Mouse (Mus musculus) c-Kit-positive CD71-positive TER-119-positive erythroid progenitor cells, embryonic 14.5 days (primary cell): Measurements from ENCODE around the gene Nipal3.

ENCODE experiments used
- DNase-seq: peaks from one replicate; pipeline ENCODE4 v3.0.0-alpha.2; 2013; ENCODE audit warnings: low spot score

The Nipal3 gene

DNA sequence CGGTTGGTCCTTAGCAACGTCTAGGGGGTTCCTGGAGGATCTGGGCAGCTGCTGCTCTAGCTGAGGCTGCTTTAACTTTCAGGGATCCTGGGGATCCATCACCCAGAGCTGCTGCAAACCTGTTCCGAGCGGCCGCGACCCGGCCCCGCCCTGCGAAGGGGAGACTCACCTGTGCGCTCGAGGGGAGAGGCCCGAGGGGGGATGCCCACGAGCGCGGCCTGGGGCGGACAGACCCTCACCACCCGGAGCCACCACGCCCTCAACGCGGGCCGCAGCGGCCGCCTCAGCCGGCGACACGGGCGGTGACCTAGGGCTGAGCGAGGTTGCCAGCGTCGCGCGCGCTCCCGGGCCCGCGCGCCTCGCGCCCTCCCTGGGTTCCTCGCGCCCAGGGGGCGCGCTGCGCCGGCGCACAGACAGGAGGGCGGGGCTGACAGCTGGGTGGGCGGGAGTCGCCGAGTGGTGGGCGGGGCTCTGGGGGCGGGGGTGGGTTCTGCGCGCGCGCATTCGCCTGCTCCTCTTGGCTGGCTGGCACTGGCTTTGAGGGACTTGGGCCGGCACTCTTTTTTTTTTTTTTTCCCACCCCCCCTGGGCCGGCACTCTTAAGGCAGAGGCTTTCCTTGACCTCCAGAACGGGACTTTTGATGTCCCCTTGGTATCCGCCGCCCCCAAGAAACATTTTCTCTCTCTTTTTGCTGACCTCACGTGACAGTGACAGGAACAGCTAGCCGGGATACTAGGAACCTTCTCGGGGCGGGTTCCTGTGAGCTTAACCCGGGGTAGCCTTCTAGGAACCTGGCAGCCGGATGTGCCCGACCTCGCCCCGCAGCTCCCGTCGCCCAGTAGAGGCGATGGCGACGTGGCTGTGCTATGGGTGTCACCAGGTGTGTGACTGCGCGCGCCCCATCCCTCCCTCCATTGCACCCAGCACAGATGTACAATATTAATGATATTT lies 61.1 kb downstream of the Nipal3 start, which contains the start of gene Rcan3:
Rcan3 (minus strand) TSS at position 411 of the 952 bp plus-strand sequence.
- peak; percentile 84 for DNase-seq

DNA sequence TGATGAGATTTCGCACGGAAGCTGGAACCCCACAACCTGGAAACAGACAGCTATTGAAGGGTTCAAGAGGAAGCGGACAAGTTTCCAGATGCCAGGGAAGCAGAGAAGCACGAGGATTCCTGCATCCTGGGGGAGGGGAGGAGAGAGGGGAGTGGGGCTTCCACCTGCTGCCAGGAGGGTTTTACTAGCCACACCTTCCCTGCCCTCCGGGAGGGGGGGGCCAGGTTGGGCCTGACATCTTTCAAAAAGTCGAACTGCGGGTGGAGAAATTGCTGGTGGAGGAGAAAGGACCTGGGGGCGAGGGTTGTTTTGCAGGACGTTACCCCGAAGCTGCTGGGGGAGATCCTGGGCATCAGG lies 61.8 kb downstream of the Nipal3 start:
- DNase-seq: no peak

DNA sequence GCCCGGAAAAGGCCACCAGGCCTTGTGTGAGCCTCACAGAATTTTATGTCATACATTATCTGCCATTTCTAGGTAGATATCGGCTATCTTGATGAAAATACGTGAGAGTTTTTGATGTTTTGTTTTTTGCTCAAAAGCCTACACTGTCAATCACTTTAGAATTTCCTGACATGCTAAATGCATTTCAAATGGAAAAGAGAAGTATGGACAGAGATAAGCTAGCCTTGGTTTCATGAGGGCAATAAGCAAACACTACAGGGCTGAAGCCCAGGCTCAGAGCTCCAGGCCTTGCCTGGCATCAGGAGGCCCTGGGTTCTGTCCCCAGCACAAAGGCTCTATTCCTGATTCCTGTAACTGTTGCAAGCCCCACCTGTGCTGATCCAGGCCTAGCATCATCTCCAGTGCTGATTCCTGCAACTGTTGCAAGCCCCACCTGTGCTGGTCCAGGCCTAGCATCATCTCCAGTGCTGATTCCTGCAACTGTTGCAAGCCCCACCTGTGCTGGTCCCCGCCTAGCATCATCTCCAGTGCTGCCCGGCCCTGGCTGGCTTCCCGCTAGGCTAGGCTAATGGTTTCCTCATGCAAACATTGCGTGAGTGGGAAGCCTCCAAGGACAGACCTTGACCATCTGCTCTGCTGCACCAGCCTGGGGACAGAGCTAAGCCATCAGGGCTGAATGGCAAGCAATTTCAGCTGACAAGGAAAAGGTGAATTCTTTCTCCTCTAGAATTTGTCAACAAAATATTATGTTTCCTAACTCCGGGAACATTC lies 64.7 kb downstream of the Nipal3 start:
- DNase-seq: no peak

DNA sequence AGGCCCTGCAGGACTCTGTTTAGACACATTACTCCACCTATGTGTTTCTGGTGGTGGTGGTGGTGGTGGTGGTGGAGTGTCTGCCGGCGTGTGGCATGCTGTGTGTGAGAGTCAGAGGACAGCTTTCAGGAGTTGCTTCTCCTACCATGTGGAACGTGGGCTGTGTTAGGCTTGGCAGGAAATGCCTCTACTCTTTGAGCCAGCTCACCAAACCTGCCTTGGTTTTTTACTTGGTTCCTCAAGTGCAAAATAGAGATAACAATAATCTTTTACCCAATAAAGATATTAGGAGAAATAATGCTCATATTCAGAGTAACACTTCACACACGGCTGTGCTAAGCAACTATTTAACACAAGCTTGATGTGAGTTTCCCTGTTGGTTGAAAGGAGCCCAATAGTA lies 65.5 kb downstream of the Nipal3 start:
- DNase-seq: no peak

DNA sequence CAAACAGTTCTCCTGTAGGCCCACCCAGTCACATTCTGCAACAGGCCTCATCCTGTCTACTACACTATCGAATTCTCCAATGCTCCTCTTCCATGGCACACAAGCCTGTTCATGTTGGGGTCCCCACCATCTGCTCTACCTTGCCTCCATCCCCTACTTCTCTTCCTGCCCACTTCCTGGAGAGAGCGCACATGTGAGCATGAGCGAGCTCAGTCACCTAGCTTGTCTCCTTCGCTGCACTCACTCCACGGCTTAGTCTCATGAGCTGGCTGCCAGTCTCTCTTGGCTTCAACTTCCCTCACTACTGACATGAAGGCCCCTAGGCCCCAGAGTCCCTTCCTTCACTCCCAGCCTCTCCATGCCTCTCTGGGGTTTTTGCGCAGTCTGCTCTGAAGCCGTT lies 68.3 kb downstream of the Nipal3 start:
- DNase-seq: no peak

DNA sequence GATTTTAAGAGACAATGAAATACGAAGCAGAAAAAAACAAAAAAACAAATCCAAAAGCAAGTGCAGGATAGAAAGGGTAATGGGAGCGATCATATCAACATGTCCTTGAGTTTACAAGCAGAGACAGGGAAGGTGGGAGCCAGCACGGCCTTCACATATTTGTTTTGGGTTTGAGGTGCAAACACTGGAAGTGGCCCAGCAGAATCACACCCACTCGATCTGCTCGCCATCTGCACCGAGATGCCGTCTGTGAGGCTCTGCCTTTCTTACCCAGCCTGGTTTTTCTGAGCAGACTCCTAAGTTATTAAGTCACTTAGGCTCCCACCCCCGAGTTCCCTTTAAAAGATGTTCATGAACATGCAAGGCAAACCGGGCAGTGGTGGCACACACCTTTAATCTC lies 69.2 kb downstream of the Nipal3 start:
- no peak for DNase-seq

DNA sequence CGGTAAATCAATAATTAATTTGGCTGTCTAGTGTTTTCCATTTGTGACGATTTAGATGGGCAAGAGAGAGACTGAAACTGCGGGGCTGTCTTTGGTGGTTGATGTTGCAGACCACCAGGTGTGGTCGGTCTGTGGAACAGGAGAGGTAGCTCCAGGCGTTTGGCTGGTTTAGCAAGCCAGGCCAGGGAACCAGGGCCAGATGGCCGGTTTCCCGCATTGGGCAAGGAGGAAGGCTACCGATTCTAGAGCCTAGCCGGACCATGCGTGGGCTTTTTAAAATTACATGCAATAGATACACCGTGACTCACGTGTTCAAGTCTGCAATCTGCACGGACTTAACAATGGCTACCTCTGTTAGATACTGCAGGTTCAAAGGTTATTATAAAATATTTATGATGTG lies 73.9 kb downstream of the Nipal3 start:
- DNase-seq: no peak

DNA sequence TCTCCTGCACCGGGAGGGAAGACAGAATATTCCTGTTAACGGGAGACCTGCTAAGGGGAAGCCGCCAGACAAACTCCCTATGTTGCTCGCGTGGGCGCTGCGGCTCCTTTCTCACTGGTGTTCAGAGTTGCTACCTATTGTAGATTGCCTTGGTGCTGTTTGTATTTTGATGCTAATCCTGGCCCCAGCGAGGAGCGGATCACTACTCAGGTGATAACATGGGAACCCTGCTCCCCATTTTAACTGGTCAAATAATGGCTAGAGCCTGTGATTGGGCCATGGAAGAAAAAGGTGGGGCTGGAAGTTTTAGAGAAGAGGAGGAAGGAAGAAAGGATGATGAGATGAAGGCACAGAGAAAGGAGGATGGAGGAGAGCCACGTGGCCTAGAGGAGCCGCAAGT lies 74.4 kb downstream of the Nipal3 start:
- DNase-seq: no peak

DNA sequence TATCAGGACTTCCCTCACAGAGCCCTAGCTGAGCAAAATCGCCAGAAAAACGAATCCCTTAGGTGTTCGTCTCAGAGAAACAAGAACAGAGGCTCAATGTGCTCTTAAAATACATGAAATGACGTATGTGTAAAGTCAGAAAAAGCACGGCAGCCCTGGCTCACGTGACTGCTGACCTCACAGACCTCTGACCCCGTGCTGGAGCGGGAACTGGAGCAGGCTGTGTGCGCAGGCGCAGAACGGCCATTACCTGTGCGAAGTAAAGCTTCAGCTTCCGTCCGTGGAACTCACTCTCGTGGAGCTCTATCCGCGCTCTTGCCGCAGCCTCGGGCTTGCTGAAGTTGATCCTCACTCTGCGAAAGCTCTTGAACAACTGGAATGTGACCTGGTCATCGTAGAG lies 74.8 kb downstream of the Nipal3 start:
- DNase-seq: no peak

DNA sequence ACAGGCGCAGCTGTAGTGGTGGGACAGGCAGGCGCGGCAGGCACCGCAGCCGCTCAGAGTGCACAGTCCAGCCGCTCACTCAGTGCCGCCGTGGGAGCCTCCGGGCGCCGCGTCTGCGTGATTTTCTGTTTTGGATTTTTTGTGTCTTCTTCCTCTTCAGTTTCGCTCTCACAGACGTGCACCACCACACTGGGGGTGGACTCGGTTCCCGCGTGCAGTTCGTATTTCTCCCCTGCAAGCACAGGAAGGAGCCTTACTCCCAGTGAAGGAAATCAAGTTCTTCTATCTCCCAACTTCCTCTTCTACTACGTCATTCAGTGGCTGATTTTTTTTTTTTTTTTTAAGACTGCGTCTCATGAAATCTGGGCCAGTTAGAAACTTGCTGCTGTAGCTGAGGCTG lies 78.5 kb downstream of the Nipal3 start:
- no peak for DNase-seq

DNA sequence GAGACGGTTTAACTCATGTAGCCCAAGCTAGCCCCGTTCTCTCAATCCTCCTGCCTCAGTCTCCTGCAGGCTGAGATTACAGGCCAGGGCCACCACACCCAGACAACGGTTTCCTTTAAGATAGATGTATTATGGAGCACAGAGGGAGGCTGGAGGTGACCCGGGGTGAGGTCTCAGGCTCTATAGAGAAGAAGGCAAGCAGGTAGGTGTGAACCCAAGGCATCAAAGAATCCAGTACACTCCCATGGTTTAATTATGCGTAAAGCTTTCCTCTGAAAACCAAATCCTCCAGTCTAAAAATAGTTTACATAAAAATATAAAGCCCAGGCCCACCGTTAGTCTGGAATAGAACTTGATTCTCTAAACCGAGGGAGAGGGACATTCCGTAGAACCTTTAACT lies 81.3 kb downstream of the Nipal3 start:
- DNase-seq: no peak

DNA sequence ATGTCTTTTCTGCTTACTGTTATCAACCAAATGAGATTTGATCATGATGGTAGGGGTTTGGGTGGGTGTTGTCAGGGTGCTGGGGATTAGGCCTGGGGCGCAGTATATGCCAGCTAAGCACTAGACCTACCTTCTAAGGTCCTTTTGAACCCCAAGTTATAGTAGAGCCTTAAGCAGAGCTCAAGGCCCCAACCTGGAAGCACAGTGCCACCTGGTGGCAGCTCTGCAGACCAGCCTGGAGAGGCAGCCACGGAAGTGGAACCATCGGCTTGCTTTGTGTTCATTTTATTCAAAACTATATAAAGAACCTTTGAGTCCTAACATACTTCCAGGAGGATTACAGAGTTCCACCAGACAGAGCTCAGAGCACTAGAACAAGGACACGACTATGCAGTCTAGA lies 83.2 kb downstream of the Nipal3 start:
- peak; percentile 69 for DNase-seq

DNA sequence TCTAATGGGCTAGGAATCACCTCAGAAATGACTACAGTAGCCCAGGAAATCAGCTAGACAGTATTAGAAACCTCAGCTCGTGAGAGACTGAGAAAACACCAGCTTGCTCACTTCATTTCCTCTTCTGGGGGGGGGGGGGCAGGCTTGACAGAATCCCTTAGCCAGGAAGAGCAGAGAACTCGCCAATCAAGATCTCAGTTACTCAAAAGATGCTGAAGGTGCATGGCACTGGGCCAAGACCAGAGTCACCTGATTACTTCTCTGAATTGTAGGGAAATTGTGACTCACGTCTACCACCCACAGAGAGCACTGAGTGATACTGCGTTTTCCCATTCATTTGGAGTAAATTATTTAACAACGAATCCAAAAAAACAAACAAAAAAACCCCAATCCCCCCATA lies 88.7 kb downstream of the Nipal3 start:
- no peak for DNase-seq

DNA sequence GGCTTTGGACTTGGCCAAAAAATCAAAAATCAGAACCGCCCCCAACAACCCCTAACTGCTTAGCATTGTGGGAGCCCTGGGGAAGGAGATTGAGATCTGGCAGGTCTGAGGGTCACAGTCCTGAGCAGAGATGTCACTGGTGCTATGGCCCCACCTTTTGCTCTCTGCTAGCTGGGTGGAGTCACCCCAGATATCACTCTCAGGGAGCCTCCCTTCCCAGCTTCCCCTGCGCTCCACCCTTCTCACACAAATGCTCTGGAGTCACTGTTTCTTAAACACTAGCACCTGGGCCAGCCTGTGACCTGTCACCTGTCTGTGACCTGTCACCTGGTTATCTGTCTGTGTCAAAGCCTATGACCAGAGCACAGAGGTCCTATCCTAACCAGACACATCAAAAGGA lies 89.9 kb downstream of the Nipal3 start:
- DNase-seq: peak; percentile 67

DNA sequence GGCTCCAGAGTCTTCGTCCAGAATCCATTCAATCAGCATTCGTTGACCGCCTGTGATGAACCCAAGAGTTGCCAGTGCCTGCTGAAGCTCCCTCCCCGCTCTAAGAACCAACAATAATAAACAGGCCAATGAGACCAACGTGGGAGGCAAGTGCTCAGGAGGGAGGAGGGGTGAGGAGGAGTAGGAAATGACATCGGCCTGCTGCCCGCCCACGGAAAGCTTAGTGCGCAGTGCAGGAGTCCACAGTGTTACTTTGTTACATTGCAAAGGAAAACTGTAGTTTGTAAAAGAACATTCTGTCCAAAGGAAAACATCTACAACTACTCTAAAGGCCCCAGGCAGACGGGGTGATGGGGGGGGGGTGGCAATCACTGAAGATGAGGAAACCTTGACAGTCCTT lies 90.8 kb downstream of the Nipal3 start:
- DNase-seq: no peak

DNA sequence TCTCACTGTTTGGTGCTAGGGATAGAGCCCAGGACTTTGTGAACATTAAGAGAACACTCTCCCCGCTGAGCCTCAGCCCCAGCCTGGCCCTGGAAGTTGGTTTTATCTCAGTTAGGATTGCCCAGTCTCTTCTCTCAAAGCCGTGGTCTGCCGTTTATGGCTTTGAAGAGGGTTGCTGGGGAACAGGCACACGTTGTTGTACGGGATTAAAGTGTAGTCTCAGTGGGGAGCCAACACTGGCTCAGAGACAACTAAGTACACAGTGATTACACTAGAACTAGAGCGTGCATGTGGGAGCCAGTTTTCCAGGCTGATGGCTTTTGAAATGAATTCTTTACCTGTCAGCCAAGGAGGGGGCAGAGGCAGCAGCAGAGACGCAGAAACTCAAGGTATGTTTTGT lies 93.0 kb downstream of the Nipal3 start:
- DNase-seq: no peak

DNA sequence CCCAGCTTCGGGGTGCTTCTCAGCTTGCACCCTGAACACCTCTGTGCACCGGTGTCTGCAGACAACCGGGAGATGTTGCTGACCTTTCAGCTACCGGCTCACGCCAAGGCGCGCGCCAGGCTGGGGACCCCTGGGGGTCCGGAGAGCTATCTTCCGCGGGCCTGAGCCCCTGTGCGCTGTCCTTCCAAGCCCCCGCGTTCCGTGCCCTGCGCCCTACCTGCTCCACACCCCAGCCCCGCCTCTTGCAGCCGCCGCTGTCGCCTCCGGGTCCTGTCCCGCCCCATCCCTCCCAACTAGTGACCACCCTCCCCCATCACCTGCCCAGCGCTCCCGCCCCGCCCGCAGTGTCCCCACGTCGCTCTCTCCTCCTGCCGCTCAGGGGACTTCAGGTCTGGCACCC lies 96.8 kb downstream of the Nipal3 start, which contains the start of gene Ncmap:
Ncmap (minus strand) TSS at position 237 of the 400 bp plus-strand sequence.
- no peak for DNase-seq

DNA sequence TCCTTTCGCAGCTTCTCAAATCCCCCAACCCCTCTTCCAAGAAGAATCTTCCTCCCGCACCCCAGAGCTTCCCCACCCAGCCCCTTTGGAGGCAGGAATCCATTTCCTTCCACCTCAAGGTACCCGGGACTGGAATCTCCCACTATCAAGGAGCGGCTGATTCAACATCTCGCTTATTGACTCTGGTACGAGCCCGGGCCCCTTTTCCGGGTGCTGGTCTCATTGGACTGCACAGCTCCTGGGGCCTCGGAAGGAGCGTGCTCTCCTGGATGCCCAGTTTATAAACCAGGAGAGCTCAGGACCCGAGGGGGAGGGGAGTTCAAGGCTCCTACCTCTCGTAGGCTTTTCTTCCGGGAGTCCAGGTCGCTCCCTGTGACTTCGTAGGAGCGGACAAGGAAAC lies 97.3 kb downstream of the Nipal3 start:
- DNase-seq: no peak

DNA sequence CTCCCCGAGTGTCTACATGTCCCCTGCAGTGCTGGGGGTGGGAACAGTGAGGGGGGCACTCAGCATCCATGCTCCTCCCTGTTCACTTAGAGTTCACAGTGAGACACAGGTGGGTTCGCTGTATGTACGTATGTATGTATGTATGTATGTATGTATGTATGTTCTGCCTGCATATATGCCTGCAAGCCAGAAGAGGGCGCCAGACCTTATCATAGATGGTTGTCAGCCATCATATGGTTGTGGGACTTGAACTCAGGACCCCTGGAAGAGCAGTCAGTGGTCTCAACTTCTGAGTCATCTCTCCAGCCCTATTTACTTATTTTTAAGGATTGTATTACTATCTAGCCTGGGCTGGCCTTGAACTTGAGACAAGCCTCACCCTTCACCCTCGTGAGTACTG lies 98.5 kb downstream of the Nipal3 start:
- no peak for DNase-seq
